Mouse (Mus musculus): Measurements from ENCODE around the gene Psmc2. TPM values are rescaled to one million over a fixed set of nuclear protein-coding genes. Genes with fewer than 3 reads are reported as not detected.

Psmc2 gene
- polyA plus RNA-seq, 1 experiment: 39.0 TPM

DNA sequence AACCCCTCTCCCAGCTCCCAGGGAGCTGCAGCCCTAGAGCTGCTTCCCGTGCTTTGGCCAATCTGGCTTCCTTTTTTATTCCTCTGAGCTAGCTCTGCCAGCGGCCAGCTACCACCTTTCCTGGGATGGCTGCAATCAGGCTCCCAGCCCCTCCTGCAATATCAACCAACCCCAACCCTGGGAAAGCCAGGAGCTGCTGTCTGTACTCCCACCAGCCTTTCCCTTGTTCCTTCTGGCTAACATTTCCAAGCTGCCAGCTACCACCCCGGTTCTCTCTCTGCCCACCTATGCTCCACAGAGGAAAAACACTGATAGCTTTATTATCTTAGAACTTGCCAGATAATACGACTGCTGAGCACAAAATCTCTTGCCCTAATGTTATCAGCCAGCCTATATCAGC, 19.8 kb downstream of the Psmc2 start:
- no peak for DNase-seq (ENCODE audit: low read depth)

DNA sequence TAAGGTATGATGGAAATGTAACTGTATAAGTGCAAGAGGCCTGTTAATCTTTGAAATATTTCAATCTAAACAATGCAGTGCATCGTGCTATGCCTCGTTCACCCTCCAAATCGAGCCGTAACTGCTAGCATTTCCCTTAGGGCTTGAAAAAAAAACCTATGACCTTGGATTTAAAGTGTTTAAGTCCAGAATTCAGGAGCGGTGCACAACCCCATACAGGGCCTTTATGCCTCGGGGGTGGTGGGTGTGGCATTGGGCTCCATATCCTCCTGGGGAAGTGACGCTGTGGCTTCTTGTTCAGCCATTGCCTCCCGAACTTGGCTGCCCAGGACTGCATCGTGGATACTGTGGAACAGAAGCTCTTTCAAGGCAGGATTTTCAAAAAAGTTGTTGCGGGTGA, 25.8 kb downstream of the Psmc2 start:
- DNase-seq (ENCODE audit: low read depth): no peak

DNA sequence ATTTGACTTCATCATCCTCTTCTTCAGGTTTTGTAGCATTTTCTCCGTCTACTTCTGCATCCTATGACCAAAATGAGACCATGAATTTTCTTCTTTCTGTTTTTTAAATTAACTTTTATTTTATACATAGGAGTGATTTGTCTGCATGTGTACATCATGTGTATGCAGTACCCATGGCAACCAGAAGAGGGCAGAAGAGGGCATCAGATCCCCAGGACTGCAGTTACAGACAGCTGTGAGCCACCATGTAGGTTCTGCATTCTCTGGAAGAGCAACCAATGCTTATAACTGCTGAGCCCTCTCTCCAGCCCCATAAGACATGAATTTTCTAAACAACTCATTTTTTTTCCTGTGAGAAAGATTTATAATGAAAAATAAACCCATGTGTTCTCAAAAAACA, 28.9 kb downstream of the Psmc2 start:
- DNase-seq (ENCODE audit: low read depth): no peak

DNA sequence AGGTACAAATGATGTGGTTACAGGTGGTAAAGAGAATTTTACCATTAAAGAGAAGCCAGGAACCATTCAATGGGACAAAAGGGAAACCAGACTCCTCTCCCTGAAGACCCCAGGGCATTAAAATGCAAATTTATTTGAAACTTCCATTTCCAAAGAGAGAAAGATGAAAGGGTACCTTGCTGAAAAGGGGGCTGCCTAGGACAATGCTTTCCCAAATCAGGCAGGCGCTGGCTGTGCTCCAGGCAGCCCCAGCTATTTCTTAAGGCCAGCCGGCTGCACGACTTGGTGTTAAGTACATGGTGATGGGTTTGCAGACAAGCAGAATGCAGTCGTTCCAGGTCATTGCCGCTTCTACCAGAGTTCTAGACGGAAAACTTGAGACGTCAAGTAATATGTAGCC, 41.3 kb downstream of the Psmc2 start:
- no peak for DNase-seq (ENCODE audit: low read depth)

- DNase-seq (ENCODE audit: low read depth): no peak
These were observed 42.6 kb downstream of the Psmc2 start for GRCm38 (mm10) chr5:21827643-21828042.

DNA sequence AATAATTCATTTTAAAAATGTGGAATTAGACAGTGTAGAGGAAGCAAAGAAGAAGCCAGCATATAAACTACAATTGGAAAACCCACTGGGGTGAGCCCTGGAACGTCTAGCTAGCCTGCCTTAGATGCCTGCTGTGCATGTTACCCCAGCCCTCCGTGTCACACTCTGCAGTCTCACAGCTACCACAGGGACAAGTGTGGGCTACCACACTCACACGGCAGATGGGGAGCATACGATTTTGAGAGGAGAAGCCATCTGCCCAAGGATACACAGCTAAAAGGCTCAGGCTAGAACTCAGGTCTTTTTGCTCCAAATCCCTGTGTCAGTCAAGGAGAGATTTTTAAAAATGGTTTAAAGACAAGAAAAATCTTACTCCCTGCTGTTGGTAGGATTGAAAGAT, 43.8 kb downstream of the Psmc2 start:
- DNase-seq (ENCODE audit: low read depth): no peak

DNA sequence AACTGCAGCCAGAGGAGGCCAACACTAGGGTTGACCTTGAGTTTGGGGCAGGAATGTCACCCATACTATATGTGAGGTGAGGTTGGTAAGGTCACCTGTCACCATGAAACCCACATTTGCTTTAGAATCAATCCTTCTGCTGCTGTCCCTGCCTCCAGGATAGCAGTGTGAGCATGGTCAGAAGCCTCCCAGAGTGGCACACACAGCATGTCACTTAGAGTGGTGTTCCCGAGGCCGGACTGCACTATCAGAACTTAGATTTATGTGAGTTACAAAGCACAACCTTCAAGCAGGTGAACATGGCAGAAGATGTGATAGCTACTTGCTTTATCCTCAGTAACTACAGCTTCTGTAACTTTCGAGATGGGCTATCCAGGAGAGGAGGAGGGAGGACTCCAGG, 46.7 kb downstream of the Psmc2 start:
- no peak for DNase-seq (ENCODE audit: low read depth)

GRCm38 (mm10) chr5:21844676-21845075, 59.6 kb downstream of the Psmc2 start:
- no peak for DNase-seq (ENCODE audit: low read depth)

DNA sequence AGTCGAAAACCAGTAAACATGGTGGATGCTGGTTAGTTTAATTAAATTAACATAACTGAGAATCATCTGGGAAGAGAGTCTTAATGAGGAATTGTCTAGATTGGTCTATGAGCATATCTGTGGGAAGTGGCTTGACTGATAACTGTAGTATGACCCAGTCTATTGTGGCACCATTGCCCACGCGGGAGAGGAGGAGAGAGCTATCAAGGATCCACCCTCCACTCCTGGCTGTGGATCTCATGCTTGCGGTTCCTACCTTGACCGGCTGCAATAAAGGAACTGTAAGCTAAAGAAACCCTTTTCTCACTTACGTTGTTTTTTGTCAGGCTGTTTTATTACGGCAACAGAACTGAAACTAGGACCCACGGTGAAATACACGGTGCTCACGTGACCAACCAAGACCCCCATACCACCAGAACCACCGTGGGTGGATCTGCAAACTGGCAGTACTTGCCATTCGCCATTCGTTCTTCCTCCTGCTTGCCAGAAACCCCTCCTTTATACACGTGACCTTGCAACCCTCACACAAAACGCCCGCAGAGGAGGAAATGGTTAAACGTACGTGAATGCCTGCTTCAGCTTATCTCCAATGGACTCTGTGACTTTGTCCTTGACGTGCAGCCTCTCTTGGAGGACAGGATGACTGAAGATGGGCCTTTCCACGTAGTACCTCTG, 61.7 kb downstream of the Psmc2 start:
- no peak for DNase-seq (ENCODE audit: low read depth)

GRCm38 (mm10) chr5:21847438-21847837, 62.4 kb downstream of the Psmc2 start:
- DNase-seq (ENCODE audit: low read depth): no peak

DNA sequence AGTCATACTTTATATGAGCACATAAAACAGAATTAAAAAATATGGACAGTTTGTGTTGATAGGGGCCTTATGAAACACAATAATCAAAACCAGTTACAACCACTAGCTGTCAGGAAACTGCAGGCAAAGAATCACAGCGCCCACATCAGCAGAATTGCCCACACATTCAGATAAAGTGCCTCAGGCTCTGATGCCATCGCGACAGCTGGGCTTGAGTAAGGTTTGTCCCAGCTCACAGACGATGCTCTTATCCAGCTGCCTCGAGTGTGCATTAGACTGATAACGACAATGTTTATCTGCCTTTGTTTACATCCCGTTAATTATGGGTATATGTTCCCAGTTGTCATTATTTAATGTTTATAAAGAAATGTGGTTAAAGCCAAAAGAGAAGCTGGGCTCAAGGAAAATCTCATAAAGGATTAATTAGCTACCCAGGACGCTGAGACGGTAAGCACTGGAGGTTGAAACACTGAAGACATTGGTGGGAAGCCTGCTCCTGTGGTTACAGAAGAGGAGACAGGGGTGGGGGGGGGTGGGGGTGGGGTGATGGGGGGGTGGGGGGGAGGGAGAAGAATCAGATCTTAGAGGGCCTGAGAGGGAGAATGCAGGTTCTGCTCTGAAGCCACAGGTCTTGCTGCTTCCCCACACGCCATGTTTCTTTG, 66.7 kb downstream of the Psmc2 start:
- DNase-seq (ENCODE audit: low read depth): no peak

Other genes with a start within 250 kb of the Psmc2 start
- gene Lrrc17, start 241.7 kb upstream of the Psmc2 start, polyA plus RNA-seq (2012; rRNA removed): 6.2 and 7.0 TPM in 2 replicates
- gene Fbxl13, start 139.6 kb upstream of the Psmc2 start, polyA plus RNA-seq (2012; rRNA removed): 0.59 and 0.69 TPM in 2 replicates
- gene Armc10, start 139.5 kb upstream of the Psmc2 start, polyA plus RNA-seq (2012; rRNA removed): 31.1 and 32.2 TPM in 2 replicates
- 11.1 and 11.2 TPM in 2 replicates for gene Napepld, start 83.9 kb upstream of the Psmc2 start, polyA plus RNA-seq (2012; rRNA removed)
- gene Pmpcb, start 48.1 kb upstream of the Psmc2 start, polyA plus RNA-seq (2012; rRNA removed): 40.0 and 50.6 TPM in 2 replicates
- gene Dnajc2, start within 50 bp of the Psmc2 start, polyA plus RNA-seq (2012; rRNA removed): 5.3 and 7.1 TPM in 2 replicates
- gene Slc26a5, start 80.3 kb downstream of the Psmc2 start, polyA plus RNA-seq (2012; rRNA removed): not detected in 2 replicates

Data from gonadal fat pad, adult 2 months (tissue).